Mouse (Mus musculus) ES-E14 (cell line): ENCODE data around the gene Rilp.

Experiments
- HCFC1 ChIP-seq: IDR thresholded peaks from 2 replicates; pipeline ENCODE4 v1.6.1; 2012; ENCODE audit warnings: low read length, inconsistent platforms, borderline replicate concordance; ENCODE audit not compliant: insufficient read depth
- ZNF384 ChIP-seq: IDR thresholded peaks from 2 replicates; pipeline ENCODE4 v1.6.1; 2012; ENCODE audit warnings: low read depth, low read length, inconsistent platforms

- no peak for TF ChIP-seq ZNF384
- TF ChIP-seq HCFC1, result no peak
Measured at GRCm38 (mm10) chr11:75530325-75530724, 20.4 kb downstream of the Rilp start.
